Mouse (Mus musculus) small intestine, adult 2 months (tissue): ENCODE data around the gene Gm3239.
"Not testable (repeated sequence)": the region's sequence is repeated elsewhere in the genome, so short reads cannot be mapped to it uniquely, and the experiment has no call there.

Experiments
- CTCF ChIP-seq: fragments of 200-500 bp; IDR thresholded peaks from 2 replicates; pipeline ENCODE4 v1.5.1; 2012; ENCODE audit warnings: low read depth, mild to moderate bottlenecking, control low read depth, inconsistent platforms, low read length, moderate library complexity, mixed read lengths; ENCODE audit not compliant: insufficient replicate concordance, insufficient read length; ENCODE audit errors: extremely low read depth
- POLR2A ChIP-seq: fragments of 200-500 bp; IDR thresholded peaks from 2 replicates; pipeline ENCODE4 v1.6.1; 2012; ENCODE audit warnings: low read depth, mild to moderate bottlenecking, control low read depth, inconsistent platforms, low read length, moderate library complexity

- TF ChIP-seq CTCF, POLR2A: not testable (repeated sequence)
These were observed 31.9 kb upstream of the Gm3239 start, which contains the start of gene Gm8159 for GRCm38 (mm10) chr14:4632052-4632451.
